Mouse (Mus musculus): ENCODE results near the gene AU041133. TPM values are rescaled to one million over a fixed set of nuclear protein-coding genes. Genes with fewer than 3 reads are reported as not detected.

AU041133 gene
- 7.2 to 8.7 TPM (median 8.2 TPM) in 4 replicates for total RNA-seq (2023)

DNA sequence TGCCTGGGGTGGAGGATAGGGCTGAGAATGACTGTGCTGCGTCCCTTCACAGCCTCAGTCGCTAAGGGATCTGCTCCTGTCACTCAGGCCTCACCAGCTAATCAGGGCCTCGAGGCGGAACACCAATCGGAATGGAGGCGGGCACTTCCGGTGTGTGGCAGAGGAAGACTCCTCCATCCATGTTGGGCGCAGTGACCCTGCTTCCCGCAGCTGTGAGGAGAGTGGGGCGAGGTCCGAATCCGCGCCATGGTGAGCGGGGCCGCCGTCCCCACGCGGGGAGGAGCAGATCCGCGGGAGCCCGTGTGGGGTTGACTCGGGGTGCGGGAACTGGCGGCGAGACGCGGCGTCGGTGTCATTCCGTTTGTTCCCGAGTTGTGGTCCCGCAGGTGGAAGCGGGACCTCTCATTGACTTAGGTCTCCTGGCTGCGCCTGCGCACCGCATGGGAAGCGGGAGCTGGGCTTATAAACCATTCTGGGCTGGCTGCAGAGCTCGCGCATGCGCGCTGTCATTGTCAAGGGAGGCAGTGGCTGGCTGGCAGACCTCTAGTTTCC is at the start of gene AU041133:
Gene AU041133, plus strand, starts transcription at position 164 of the 552 bp plus-strand sequence.

DNA sequence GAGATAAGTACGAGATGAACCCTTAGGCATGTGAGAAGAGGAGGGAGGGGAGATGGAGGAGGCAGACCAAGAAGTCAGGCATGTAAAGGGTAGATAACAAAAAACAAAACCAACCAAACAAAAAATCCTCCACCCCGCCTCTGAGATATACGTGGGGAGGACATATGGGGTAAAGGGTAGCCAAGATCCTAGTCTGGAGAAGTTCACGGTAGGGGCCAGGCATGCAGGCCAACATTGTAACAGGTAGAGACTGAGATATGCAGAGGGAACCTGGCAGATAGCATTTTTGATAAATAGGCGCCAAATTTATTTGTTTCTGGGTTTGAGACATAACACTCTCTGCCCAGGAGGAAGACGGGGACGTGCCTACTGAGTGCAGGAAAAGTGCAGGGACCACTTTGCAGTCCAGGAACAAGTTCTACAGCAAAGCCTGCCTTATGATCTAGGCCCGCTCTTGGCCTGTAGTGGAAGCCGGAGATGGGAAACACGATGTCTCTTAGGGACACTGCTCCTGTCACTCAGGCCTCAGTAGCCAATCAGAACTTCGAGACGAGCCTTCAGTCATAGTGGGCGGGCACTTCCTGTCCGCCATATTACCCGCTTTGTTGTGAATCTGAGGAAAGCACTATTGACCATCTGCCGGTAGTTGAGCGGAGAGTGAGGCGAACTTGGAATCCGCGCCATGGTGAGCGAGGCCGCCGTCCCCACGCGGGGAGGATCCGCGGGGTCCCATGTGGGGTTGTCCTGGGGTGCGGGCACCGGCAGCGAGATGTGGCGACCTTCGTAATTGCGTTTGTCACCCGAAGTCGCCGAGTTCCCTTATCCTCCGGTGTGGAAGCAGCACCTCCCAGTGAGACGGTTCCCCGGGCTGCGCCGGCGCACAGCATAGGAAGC is 44.8 kb upstream of the AU041133 start, which contains the start of gene BC024063:
Gene BC024063, plus strand, starts transcription at position 626 of the 894 bp plus-strand sequence.

Other genes starting within 250 kb of the AU041133 start
- gene Zfp781, start 197.5 kb upstream of the AU041133 start, total RNA-seq (2023), result 3.1 to 6.0 TPM (median 3.9 TPM) in 4 replicates
- 4.8 to 8.4 TPM (median 7.3 TPM) in 4 replicates for gene Zfp873, start 79.9 kb upstream of the AU041133 start, total RNA-seq (2023)
- 9.9 to 11.0 TPM (median 10.4 TPM) in 4 replicates for gene BC024063, start 44.7 kb upstream of the AU041133 start, total RNA-seq (2023)
- gene Zfp938, start 113.3 kb downstream of the AU041133 start, total RNA-seq (2023), result 3.5 to 5.9 TPM (median 4.5 TPM) in 4 replicates
- not detected in 4 replicates for gene 4932415D10Rik, start 188.6 kb downstream of the AU041133 start, total RNA-seq (2023)
- gene Gm4924, start 226.2 kb downstream of the AU041133 start, total RNA-seq (2023), result 3.9 to 5.8 TPM (median 4.9 TPM) in 4 replicates